Mouse (Mus musculus) olfactory bulb, adult 2 months (tissue): Measurements from ENCODE around the gene Apoa4.

Experiments used
- CTCF ChIP-seq: fragments of 200-500 bp; IDR thresholded peaks from 2 replicates; pipeline ENCODE4 v1.5.1; 2012; ENCODE audit warnings: low read depth, mild to moderate bottlenecking, low read length, moderate library complexity; ENCODE audit not compliant: insufficient read depth
- POLR2A ChIP-seq: fragments of 200-500 bp; IDR thresholded peaks from 2 replicates; pipeline ENCODE4 v1.6.1; 2012; ENCODE audit warnings: mild to moderate bottlenecking, low read depth, low read length, moderate library complexity; ENCODE audit not compliant: insufficient read depth

- TF ChIP-seq CTCF = no peak
- TF ChIP-seq POLR2A = no peak
Measured at GRCm38 (mm10) chr9:46218176-46218575, 22.3 kb upstream of the Apoa4 start.
